Mouse (Mus musculus): ENCODE results near the gene Ndnf.

DNA sequence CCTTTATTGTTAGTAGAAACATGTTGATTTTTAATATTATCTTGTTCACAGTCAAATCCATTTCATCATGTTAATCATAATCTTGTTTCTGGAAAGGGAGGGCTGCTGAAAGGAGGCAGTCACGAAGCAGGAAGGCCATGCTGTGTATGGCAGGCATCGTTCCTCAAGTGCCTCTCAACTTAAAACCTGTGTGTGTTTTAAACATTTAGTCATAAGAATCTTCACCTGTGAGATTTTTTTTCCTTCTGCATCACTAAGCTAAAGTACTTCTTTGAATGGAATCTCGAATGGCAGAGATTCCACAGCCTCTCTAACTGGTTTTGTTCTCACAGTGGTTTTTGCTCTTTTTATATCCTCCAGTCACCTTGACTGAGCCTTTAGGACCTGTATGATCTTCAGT, 25.0 kb upstream of the Ndnf start:
- no peak for TF ChIP-seq CTCF (IDR thresholded peaks at IDR 0.05; ENCODE audit: low read depth, low read length)
- no peak for TF ChIP-seq POLR2A (IDR thresholded peaks at IDR 0.05; ENCODE audit: borderline replicate concordance, low read depth, low read length)

All from bone marrow macrophage, adult 2 months (primary cell).